Mouse (Mus musculus) heart, embryonic 11.5 days (tissue): ENCODE data around the gene Opa3. TPM values are rescaled to one million over a fixed set of nuclear protein-coding genes. Genes with fewer than 3 reads are reported as not detected.

ENCODE experiments used
- ATAC-seq: fragments of 200-750 bp; cut with Nextera tagmentation; replicated peaks from 2 replicates; pipeline ENCODE4 v1.8.0; 2017; ENCODE audit warnings: moderate library complexity; ENCODE audit not compliant: insufficient number of reproducible peaks, low FRiP score, low TSS enrichment
- H3K27ac ChIP-seq: fragments of 300-500 bp; sonication (generic); 2 replicates; pipeline ENCODE4 v1.5.1; 2014; ENCODE audit warnings: mild to moderate bottlenecking, low read depth, low read length
- H3K27me3 ChIP-seq: fragments of 300-500 bp; sonication (generic); 2 replicates; pipeline ENCODE4 v1.6.1; 2014; ENCODE audit warnings: mild to moderate bottlenecking, low read length, mixed read lengths; ENCODE audit not compliant: control insufficient read depth, insufficient read depth
- H3K36me3 ChIP-seq: fragments of 300-500 bp; sonication (generic); 2 replicates; pipeline ENCODE4 v1.6.1; 2014; ENCODE audit warnings: mild to moderate bottlenecking, low read length, moderate library complexity, mixed read lengths; ENCODE audit not compliant: control insufficient read depth, insufficient read depth
- H3K4me1 ChIP-seq: fragments of 300-500 bp; sonication (generic); 2 replicates; pipeline ENCODE4 v1.6.1; 2014; ENCODE audit warnings: low read length; ENCODE audit not compliant: control insufficient read depth, insufficient read depth
- H3K4me2 ChIP-seq: fragments of 300-500 bp; sonication (generic); 2 replicates; pipeline ENCODE4 v1.6.1; 2014; ENCODE audit warnings: mild to moderate bottlenecking, moderate library complexity
- H3K4me3 ChIP-seq: fragments of 300-500 bp; sonication (generic); 2 replicates; pipeline ENCODE4 v1.5.1; 2014; ENCODE audit warnings: low read depth, low read length
- H3K9ac ChIP-seq: fragments of 300-500 bp; sonication (generic); 2 replicates; pipeline ENCODE4 v1.6.1; 2014; ENCODE audit warnings: mild to moderate bottlenecking, low read depth, low read length, moderate library complexity
- H3K9me3 ChIP-seq: fragments of 300-500 bp; sonication (generic); replicated peaks from 2 replicates; pipeline ENCODE4 v1.6.1; 2016; ENCODE audit warnings: low read length; ENCODE audit not compliant: control insufficient read depth
- WGBS: fragments of 180-500 bp; shearing (Covaris S2); extraction: QIAGEN DNeasy Blood & Tissue Kit; methylation state at CpG from one replicate; pipeline ENCODE4 v1.1.7; 2014; ENCODE audit not compliant: insufficient replicate concordance; 5-methylcytosine and 5-hydroxymethylcytosine counted together
- polyA plus RNA-seq: library from polyadenylated mRNA; unstranded; fragments of >200 nt; fragmentation: Nextera tagmentation; extraction: Ambion mirVana; gene quantifications from 2 replicates; pipeline ENCODE4 v1.2.1, GENCODE M21; 2014

Gene Opa3
- polyA plus RNA-seq, 1 experiment from 2014 or later: 41.6 TPM

DNA sequence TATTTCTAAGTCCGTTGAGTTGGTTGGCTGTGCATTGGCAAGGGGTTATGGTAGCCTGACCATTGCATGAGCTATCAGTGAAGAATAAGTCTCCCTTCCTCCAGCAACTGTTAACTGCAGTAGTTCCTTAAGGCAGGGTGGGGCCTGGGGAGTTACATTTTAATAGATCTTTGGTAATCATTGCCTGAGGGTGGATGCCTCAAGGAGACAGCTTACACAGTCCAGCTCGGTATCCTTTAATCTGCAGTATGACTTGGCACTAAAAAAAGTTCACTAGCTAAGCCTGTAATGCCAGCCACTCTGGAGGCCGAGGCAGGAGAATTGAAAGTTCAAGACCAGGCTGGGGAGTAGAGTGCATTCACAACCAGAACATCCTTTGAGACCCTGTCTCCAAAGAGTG is 3.7 kb downstream of the Opa3 start:
- H3K9ac ChIP-seq: no peak overlapping the region
- no peak for ATAC-seq
- no peaks in the 10 kb centered on the region for H3K27me3 ChIP-seq
- H3K9me3 ChIP-seq: no peaks in the 10 kb centered on the region
- no peak overlapping the region for H3K4me3 ChIP-seq
- H3K36me3 ChIP-seq: peaks cover 6% of the 10 kb centered on the region; the same call in 1 of the 2 replicates
- WGBS: 88% methylated on average over 3 of the region's 3 CpGs
- H3K4me2 ChIP-seq: no peak overlapping the region
- H3K4me1 ChIP-seq: peaks cover 29% of the 10 kb centered on the region
- no peak overlapping the region for H3K27ac ChIP-seq

- Histone ChIP-seq H3K4me1 (peaks cover 37% of the 10 kb centered on the region), H3K9ac (no peak overlapping the region)
- ATAC-seq: no peak
Observed at GRCm38 (mm10) chr7:19234652-19235051, 6.5 kb downstream of the Opa3 start.

DNA sequence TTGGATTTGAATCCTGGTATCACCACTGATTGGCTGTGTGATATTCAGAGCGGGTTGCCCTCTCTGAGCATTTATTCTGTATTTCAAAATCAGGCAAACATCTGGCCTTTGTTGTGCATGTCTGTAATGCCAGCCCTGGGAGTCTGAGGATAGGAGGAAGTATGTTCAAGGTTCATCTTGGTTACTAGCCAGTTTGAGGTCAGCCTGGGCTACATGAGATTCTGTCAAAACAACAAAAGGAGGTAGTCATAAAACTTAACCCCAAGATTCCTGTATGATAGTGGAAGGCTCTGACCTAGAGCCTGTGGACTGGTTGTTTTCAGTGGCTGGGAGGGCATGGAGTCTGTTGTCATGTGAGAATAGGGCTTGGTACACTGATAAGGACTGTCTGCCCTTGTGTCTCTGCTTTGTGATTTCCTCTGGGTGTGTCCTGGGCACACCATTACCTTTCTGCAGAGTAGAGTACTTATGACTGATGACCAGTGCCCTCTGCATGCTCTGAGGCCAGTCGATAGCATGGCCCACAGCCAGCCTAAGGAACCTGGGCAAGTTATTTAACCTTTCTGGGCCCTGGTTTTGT is 7.0 kb downstream of the Opa3 start:
- peaks cover 6% of the 10 kb centered on the region; the same call in 1 of the 2 replicates for H3K36me3 ChIP-seq
- 85% methylated on average over 2 of the region's 2 CpGs for WGBS
- ATAC-seq: no peak
- H3K4me1 ChIP-seq: peaks cover 40% of the 10 kb centered on the region
- H3K4me3 ChIP-seq: no peak overlapping the region
- no peaks in the 10 kb centered on the region for H3K9me3 ChIP-seq
- H3K9ac ChIP-seq: no peak overlapping the region
- H3K27me3 ChIP-seq: no peaks in the 10 kb centered on the region
- no peak overlapping the region for H3K4me2 ChIP-seq
- H3K27ac ChIP-seq: no peak overlapping the region

More at GRCm38 (mm10) chr7:19234652-19235051, 6.5 kb downstream of the Opa3 start:
- Histone ChIP-seq H3K4me2 (no peak overlapping the region), H3K9me3 (no peaks in the 10 kb centered on the region), H3K36me3 (peaks cover 6% of the 10 kb centered on the region; the same call in 1 of the 2 replicates), H3K4me3 (no peak overlapping the region), H3K27ac (no peak overlapping the region), H3K27me3 (no peaks in the 10 kb centered on the region)
- WGBS: 82% methylated on average over 5 of the region's 5 CpGs

- no peak overlapping the region for H3K4me2 ChIP-seq
- no peak for ATAC-seq
- no peak overlapping the region for H3K9ac ChIP-seq
- no peaks in the 10 kb centered on the region for H3K27me3 ChIP-seq
- H3K36me3 ChIP-seq: peaks cover under 1% of the 10 kb centered on the region; the same call in 1 of the 2 replicates
- peaks cover 40% of the 10 kb centered on the region for H3K4me1 ChIP-seq
- H3K9me3 ChIP-seq: no peaks in the 10 kb centered on the region
- H3K27ac ChIP-seq: no peak overlapping the region
- WGBS: 77% methylated on average over 2 of the region's 2 CpGs
- H3K4me3 ChIP-seq: no peak overlapping the region
Observed at GRCm38 (mm10) chr7:19236411-19236810, 8.3 kb downstream of the Opa3 start.

DNA sequence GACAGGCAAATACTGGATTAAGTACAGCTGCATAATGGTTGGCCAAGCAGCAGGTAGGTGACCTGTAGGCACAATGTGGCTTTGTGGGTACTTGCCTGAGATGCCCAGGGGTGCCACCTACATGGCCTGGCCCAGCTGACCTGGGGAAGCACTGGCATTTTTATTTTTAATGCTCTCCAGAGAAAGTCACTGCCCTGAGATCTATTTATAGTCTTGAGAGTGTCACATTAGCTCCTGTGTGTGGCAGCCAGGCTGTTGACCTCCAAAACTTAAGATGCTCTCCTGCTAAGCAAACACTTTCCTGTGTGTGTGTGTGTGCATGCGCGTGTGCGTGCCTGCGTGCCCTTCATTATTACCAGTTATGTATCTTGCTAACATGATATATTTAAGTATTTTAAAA is 10.2 kb downstream of the Opa3 start:
- H3K4me1 ChIP-seq: peaks cover 40% of the 10 kb centered on the region
- H3K9ac ChIP-seq: no peak overlapping the region
- H3K27me3 ChIP-seq: no peaks in the 10 kb centered on the region
- no peak for ATAC-seq
- no peaks in the 10 kb centered on the region; the same call in 1 of the 2 replicates for H3K36me3 ChIP-seq
- WGBS: 75% methylated on average over 4 of the region's 4 CpGs
- H3K9me3 ChIP-seq: no peaks in the 10 kb centered on the region
- H3K4me3 ChIP-seq: 0 out of 2 replicates have a peak overlapping the region, but pooled peaks have one; percentile 1
- H3K4me2 ChIP-seq: peak overlapping the region; percentile 14; the same call in 1 of the 2 replicates
- peak overlapping the region; percentile 60 for H3K27ac ChIP-seq

DNA sequence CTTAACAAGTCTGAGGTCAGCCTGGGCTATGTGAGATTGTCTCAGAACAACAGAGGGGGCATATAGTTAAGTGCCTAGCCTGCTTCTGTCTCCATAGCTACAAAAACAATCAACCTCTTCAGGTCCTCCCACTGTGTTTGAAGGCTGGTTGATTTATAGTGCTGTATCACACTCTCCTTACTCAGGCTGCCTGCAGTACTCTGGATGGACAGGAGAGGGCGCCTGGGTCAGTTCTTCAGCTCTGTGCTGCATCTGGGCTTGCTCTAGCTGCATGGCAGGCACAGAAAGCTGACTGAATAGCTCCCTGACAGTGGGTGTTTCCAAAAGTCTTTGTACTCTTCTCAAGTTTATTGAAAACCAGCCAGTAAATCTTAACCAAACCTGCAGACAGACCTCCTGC is 11.3 kb downstream of the Opa3 start:
- WGBS: 0% methylated on average over 1 of the region's 1 CpGs
- no peak overlapping the region for H3K9ac ChIP-seq
- H3K4me3 ChIP-seq: no peak overlapping the region

GRCm38 (mm10) chr7:19239986-19240385 is 11.9 kb downstream of the Opa3 start:
- no peaks in the 10 kb centered on the region for H3K27me3 ChIP-seq
- H3K4me2 ChIP-seq: 0 out of 2 replicates have a peak overlapping the region, but pooled peaks have one; percentile 11
- WGBS: 70% methylated on average over 3 of the region's 4 CpGs
- H3K36me3 ChIP-seq: 0 out of 2 replicates have a peak, but pooled peaks cover under 1% of the 10 kb centered on the region
- H3K9me3 ChIP-seq: no peaks in the 10 kb centered on the region
- 0 out of 2 replicates have a peak, but pooled peaks have one; percentile 24 for ATAC-seq
- peaks cover 36% of the 10 kb centered on the region for H3K4me1 ChIP-seq
- no peak overlapping the region for H3K9ac ChIP-seq
- H3K27ac ChIP-seq: peak overlapping the region; percentile 71
- no peak overlapping the region for H3K4me3 ChIP-seq

More for the DNA sequence above, 11.3 kb downstream of the Opa3 start:
- Histone ChIP-seq H3K27ac (peak overlapping the region; percentile 71), H3K9me3 (no peaks in the 10 kb centered on the region), H3K4me2 (no peak overlapping the region), H3K4me1 (peaks cover 40% of the 10 kb centered on the region), H3K27me3 (no peaks in the 10 kb centered on the region), H3K36me3 (no peaks in the 10 kb centered on the region)
- peak; percentile 80 for ATAC-seq

- Histone ChIP-seq H3K27me3 (no peaks in the 10 kb centered on the region), H3K36me3 (0 out of 2 replicates have a peak, but pooled peaks cover 2% of the 10 kb centered on the region), H3K9me3 (no peaks in the 10 kb centered on the region), H3K27ac (no peak overlapping the region; the same call in 1 of the 2 replicates), H3K4me3 (0 out of 2 replicates have a peak overlapping the region, but pooled peaks have one; percentile 8), H3K9ac (no peak overlapping the region), H3K4me1 (peaks cover 30% of the 10 kb centered on the region), H3K4me2 (no peak overlapping the region)
- 89% methylated on average over 8 of the region's 8 CpGs for WGBS
- ATAC-seq: no peak
Observed at GRCm38 (mm10) chr7:19240905-19241463, 12.8 kb downstream of the Opa3 start.
